Mouse (Mus musculus) NIH3T3 (cell line): ENCODE data around the gene Acap1.

ENCODE experiments used
- DNase-seq: peaks from one replicate; pipeline ENCODE4 v3.0.0-alpha.2; 2012; ENCODE audit warnings: low read depth

Gene Acap1

DNA sequence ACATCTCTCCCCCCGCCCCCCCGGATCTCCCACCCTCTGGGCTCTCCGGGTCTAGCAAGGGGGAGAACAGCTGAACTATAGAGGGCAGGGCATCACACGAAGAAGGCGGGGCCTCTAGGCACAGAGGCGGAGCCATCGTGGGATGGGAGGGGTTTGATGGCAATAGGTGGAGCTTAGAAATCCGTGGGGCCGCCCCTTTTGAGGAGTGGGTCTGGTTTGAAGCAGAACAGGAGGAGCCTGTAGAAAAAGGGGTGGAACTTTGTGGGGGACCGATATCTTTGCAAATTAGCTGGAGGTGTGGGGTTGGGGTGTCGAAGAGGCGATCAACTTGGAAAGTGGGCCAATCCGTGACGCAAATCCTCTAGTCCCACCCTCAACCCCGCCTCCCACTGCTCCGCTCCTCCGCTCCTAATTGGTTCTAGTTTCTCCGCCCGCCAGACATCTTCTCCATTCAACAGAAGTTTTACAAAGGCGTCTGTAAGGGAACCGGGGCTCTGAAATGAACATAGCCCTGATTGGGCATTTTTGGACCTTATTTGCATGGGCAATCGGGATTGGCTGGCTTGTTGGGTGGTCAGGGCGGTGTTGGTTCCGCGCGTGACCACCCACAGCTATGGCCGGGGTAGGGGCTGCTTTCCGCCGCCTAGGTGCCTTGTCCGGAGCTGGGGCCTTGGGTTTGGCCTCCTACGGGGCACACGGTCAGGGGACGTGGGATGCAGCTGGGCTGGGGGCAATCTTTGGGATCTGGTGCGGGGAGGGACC is 57.2 kb downstream of the Acap1 start, which contains the start of gene Tmem256:
Gene Tmem256 (plus strand): TSS at position 563 of the 762 bp plus-strand sequence.
- peak; percentile 98 for DNase-seq

DNA sequence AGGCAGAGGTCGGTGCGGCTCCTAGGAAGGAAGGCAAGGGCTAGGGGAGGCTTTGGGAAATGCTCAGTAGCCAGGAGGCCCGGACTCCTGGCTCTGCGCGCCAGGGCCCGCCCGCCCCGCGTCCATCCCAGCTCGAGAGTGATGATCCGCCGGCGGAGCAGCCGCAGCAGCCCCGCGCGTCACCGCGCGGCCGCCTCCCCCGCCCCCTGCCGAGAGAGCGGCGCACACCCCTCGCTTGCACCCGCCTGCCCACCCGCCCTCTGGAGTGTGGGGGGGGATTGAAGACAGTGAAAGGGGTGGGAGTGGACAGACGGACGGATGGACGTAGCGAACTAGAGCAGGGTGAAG is 57.8 kb downstream of the Acap1 start, which contains the start of gene Nlgn2:
Gene Nlgn2 (minus strand): TSS at position 181 of the 348 bp plus-strand sequence.
- no peak for DNase-seq

DNA sequence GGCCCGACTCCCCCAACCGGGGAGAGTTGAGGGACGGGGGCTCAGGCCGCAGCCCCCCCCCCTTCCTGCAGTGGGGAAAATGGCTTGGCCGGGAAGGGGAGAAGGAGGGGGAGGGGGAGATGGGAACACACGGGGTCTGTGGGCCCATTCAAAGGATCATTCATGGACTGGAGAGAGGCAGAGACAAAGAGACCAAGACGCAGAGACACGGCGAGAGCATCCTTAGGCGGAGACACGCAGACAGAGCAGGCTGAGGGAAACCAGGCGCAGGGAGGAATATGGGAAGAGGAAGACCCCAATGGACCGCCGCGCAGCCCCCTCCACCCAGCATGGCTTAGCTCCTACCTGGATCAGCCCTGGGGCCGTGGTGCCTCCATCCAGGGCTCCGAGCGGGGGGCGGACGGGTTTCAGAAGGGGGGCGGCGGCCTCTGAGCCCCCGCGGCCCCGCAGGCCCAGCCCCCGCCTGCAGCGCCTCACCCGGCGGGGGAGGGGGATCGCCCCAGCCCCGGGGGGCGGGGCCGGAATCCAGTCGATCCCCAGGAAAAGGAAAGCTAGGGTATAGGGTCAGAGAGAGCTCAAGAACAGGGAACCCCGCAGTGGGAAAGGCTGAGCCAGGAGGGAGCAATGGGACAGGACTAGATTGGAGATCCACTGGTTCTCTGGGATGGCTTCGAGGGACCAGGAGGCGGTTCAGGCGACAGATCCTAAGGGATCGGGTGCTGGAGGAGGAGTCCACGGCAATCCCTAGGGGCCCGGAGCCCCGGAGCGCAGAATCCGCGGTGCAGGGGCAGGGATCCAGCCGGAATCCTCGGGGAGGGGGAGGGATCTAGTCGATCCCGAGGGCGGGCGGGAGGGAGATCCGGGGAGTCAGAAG is 58.4 kb downstream of the Acap1 start:
- peak; percentile 66 for DNase-seq

DNA sequence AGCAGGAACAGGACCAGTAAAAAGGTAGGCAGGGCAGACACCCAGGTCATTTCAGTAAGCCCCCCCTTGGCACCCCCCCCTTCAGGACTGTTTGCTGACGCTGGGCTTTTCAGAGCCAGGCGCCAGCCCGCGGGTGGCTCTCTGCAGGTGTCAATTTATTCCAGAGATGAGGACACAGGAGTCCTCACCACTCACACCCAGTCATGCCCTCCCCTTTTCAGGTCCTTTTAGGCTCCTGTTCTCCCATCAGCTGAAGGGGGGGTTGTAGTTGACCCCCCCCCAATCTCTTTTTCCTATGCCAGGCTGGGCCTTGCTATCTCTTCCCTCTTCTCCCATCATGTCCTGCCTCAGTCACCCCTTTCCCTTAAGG is 59.4 kb downstream of the Acap1 start:
- no peak for DNase-seq

DNA sequence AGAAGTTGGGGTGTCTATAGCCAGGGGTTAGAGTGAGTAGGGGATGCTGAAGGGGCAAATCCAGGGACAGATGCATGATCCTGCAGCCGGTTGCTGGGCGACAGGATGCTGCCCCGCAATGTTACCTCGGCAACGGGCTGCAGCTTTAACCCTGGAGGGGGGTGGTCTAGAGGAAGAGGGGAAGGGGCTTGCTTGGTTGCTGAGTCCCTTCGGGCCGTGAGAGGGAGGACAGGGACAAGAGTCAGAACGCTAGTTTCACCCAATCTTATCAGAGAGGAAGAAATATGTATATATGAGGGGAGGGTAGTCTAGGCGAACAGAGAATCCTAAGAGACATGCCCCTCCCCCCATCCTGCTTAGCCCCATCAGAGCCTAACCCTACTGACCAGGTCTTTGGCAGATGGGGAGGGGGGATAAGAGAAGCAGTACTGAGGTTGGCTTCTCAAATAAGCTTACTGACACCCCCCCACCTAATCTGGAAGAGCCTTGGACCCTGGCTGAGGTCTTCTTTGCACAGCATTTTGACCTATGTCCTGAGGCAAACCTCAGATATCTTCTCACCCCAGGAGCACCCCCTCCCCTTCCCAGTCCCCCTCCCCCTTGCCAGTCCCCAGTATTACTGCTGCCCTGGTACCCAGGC is 59.9 kb downstream of the Acap1 start:
- no peak for DNase-seq

DNA sequence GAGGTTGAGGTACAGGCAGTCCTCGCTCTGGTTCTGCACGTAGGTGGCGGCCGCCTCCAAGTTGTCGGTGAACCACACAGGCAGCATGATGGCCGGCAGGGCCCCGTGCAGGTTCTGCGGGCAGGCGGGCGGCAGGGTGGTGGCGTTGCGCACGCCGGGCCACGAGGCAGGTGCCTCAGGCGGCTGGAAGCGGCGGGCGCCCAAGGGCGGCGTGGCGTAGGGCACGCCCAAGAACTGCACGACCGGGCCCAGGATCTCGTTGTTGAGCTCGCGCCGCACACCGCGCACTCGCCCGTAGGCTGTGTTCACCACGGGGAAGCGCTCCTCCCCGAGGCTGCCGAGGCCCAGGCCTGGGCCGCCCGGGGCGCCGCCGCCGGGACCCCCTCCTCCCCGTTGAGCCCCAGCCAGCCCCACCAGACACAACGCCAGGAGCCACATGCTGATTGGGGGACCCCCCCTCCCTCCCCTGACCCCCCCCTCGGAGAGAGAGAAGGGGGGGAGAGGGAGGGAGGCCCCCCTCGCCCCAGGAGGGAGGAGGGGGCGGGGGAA is 61.3 kb downstream of the Acap1 start:
- no peak for DNase-seq

DNA sequence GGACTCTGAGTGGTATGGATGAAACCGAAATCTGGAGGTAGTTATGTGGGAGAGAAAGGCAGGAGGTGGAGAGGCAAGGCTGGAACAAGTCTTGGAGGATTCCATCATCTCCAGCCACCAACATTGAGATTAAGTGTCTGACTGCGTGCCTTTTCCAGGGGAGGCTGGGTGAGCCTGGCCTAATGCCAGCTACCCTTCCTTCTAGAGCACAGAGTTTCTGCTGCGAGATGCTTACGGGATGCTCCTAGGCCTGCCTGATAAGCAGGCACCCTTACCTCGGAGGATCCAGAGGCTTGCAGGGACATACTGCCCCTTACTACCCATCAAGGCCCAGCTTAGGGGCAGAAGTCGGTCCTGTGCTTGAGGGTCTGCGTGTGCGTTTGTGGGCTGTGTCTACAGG is 61.8 kb downstream of the Acap1 start:
- DNase-seq = no peak
